Mouse (Mus musculus) kidney, postnatal 25 days (tissue): ENCODE results near the gene Poc1a.

ENCODE experiments used
- DNase-seq, 2 experiments: peaks; one replicate each; pipeline ENCODE4 v3.0.0; 2021; ENCODE audit warnings: mixed read lengths in 2 of 2

The Poc1a gene

GRCm38 (mm10) chr9:106265358-106266075, 15.3 kb upstream of the Poc1a start:
- DNase-seq: no peak

- DNase-seq: peak; percentile 42 to 85
Measured at GRCm38 (mm10) chr9:106266936-106267657, 13.8 kb upstream of the Poc1a start.

- peak in 1 of 2 experiments; percentile 31 for DNase-seq
Measured at GRCm38 (mm10) chr9:106268421-106268820, 12.4 kb upstream of the Poc1a start.

- DNase-seq: no peak
Measured at GRCm38 (mm10) chr9:106269076-106269788, 11.6 kb upstream of the Poc1a start.

- DNase-seq: no peak
Measured at GRCm38 (mm10) chr9:106269879-106270278, 11.0 kb upstream of the Poc1a start.

GRCm38 (mm10) chr9:106270656-106271055, 10.2 kb upstream of the Poc1a start:
- peak in 1 of 2 experiments; percentile 17 for DNase-seq

- no peak for DNase-seq
Measured at GRCm38 (mm10) chr9:106272288-106272687, 8.6 kb upstream of the Poc1a start.

- peak; percentile 18 to 59 for DNase-seq
Measured at GRCm38 (mm10) chr9:106273276-106273675, 7.6 kb upstream of the Poc1a start.

- DNase-seq: peak; percentile 20 to 43
Measured at GRCm38 (mm10) chr9:106273791-106274190, 7.1 kb upstream of the Poc1a start.

- DNase-seq: no peak
Measured at GRCm38 (mm10) chr9:106274652-106275180, 6.1 kb upstream of the Poc1a start.

- DNase-seq: no peak
Measured at GRCm38 (mm10) chr9:106275806-106276205, 5.1 kb upstream of the Poc1a start.

GRCm38 (mm10) chr9:106280386-106280785, 475 bp upstream of the Poc1a start:
- DNase-seq: peak; percentile 71 to 87

- no peak for DNase-seq
Measured at GRCm38 (mm10) chr9:106282024-106282423, 1.2 kb downstream of the Poc1a start.

- DNase-seq: no peak
Measured at GRCm38 (mm10) chr9:106287165-106287564, 6.3 kb downstream of the Poc1a start.

- DNase-seq: peak; percentile 84 to 91
Measured at GRCm38 (mm10) chr9:106288864-106289263, 8.0 kb downstream of the Poc1a start.

GRCm38 (mm10) chr9:106289841-106290240, 9.0 kb downstream of the Poc1a start:
- no peak for DNase-seq

- DNase-seq: no peak
Measured at GRCm38 (mm10) chr9:106290636-106291122, 9.8 kb downstream of the Poc1a start.

- no peak for DNase-seq
Measured at GRCm38 (mm10) chr9:106293569-106294156, 12.8 kb downstream of the Poc1a start.

- DNase-seq: no peak
Measured at GRCm38 (mm10) chr9:106296637-106297174, 15.8 kb downstream of the Poc1a start.

- no peak for DNase-seq
Measured at GRCm38 (mm10) chr9:106300176-106300803, 19.4 kb downstream of the Poc1a start.

- no peak for DNase-seq
Measured at GRCm38 (mm10) chr9:106300949-106301348, 20.1 kb downstream of the Poc1a start.
